8 mouse cellular contexts compared by ENCODE assay signal in genomic region chr11:102469648-102470357, GRCm38 (mm10). TPM values are rescaled to one million over a fixed set of nuclear protein-coding genes. Genes with fewer than 3 reads are reported as not detected.
A peak's percentile ranks its signal among the peaks of the same experiment; 100 is the strongest.
DNase-seq lines count a peak whose midpoint lies in the region; ATAC-seq and TF ChIP-seq lines count a peak whose summit lies in the region.

Gene Itga2b, minus strand, starts transcription at chr11:102470122.

- no peak for TF ChIP-seq CTCF in G1E (IDR thresholded peaks at IDR 0.05; ENCODE audit: low read depth, low read length)

- DNase-seq in G1E (ENCODE audit: low spot score): peak; percentile 68
- peak; percentile 55 for DNase-seq in c-Kit-positive CD71-positive TER-119-positive erythroid progenitor cells, embryonic 14.5 days (ENCODE audit: low spot score)
- DNase-seq in liver, embryonic 13.5 days: peak; percentile 66
- no peak for DNase-seq in thymus, adult 18-20 months
- no peak for DNase-seq in spleen, postnatal 36 days (ENCODE audit: low spot score in 2 of 2)
- no peak for DNase-seq in cerebellum, postnatal 36 days

- 75% methylated on average over 11 of the region's 11 CpGs for WGBS in hindbrain, embryonic 15.5 days
- WGBS in hindbrain, embryonic 12.5 days: 74% methylated on average over 11 of the region's 11 CpGs
- WGBS in liver, embryonic 13.5 days (ENCODE audit: insufficient replicate concordance): 10% methylated on average over 11 of the region's 11 CpGs

- 0 out of 2 replicates have a peak, but pooled peaks cover 3% of the 10 kb centered on the region for H3K36me3 ChIP-seq in hindbrain, embryonic 15.5 days
- H3K36me3 ChIP-seq in hindbrain, embryonic 12.5 days: peaks cover 6% of the 10 kb centered on the region; the same call in 1 of the 2 replicates
- H3K36me3 ChIP-seq in G1E (replicated peaks): peaks cover 23% of the 10 kb centered on the region
- H3K36me3 ChIP-seq in liver, embryonic 13.5 days: no peaks in the 10 kb centered on the region

- H3K4me1 ChIP-seq in hindbrain, embryonic 15.5 days (replicated peaks): peaks cover 26% of the 10 kb centered on the region
- H3K4me1 ChIP-seq in hindbrain, embryonic 12.5 days: peaks cover 17% of the 10 kb centered on the region
- peaks cover 45% of the 10 kb centered on the region for H3K4me1 ChIP-seq in G1E (ENCODE audit: insufficient read depth, low read depth, low read length)
- peaks cover 62% of the 10 kb centered on the region for H3K4me1 ChIP-seq in liver, embryonic 13.5 days (replicated peaks)

- H3K9ac ChIP-seq in hindbrain, embryonic 15.5 days: no peak within 1 kb of the TSS
- no peak within 1 kb of the TSS for H3K9ac ChIP-seq in hindbrain, embryonic 12.5 days
- H3K9ac ChIP-seq in liver, embryonic 13.5 days: peak within 1 kb of the TSS; percentile 66

- no peaks in the 10 kb centered on the region for H3K9me3 ChIP-seq in hindbrain, embryonic 15.5 days
- H3K9me3 ChIP-seq in hindbrain, embryonic 12.5 days (replicated peaks): no peaks in the 10 kb centered on the region
- H3K9me3 ChIP-seq in G1E (replicated peaks): no peaks in the 10 kb centered on the region
- H3K9me3 ChIP-seq in liver, embryonic 13.5 days (replicated peaks): no peaks in the 10 kb centered on the region

- peaks cover 4% of the 10 kb centered on the region; the same call in 1 of the 2 replicates for H3K27me3 ChIP-seq in hindbrain, embryonic 15.5 days
- peaks cover 9% of the 10 kb centered on the region; the same call in 1 of the 2 replicates for H3K27me3 ChIP-seq in hindbrain, embryonic 12.5 days
- peaks cover 7% of the 10 kb centered on the region; the same call in 1 of the 2 replicates for H3K27me3 ChIP-seq in G1E (ENCODE audit: insufficient read depth, low read length)
- H3K27me3 ChIP-seq in liver, embryonic 13.5 days: 0 out of 2 replicates have a peak, but pooled peaks cover 2% of the 10 kb centered on the region

- H3K4me2 ChIP-seq in hindbrain, embryonic 15.5 days: no peak within 1 kb of the TSS
- H3K4me2 ChIP-seq in hindbrain, embryonic 12.5 days (replicated peaks): no peak within 1 kb of the TSS
- peak within 1 kb of the TSS; percentile 94 for H3K4me2 ChIP-seq in liver, embryonic 13.5 days

- ATAC-seq in hindbrain, embryonic 15.5 days (ENCODE audit: low FRiP score, low read depth): no peak
- no peak for ATAC-seq in hindbrain, embryonic 12.5 days (ENCODE audit: low FRiP score)
- peak; percentile 76 for ATAC-seq in G1E (ENCODE audit: extremely low read depth, insufficient number of reproducible peaks, low FRiP score, poor library complexity, severe bottlenecking)
- peak; percentile 80 for ATAC-seq in liver, embryonic 13.5 days (ENCODE audit: low read depth)

- no peak within 1 kb of the TSS for H3K27ac ChIP-seq in hindbrain, embryonic 15.5 days (replicated peaks)
- no peak within 1 kb of the TSS for H3K27ac ChIP-seq in hindbrain, embryonic 12.5 days
- peak within 1 kb of the TSS; percentile 87 for H3K27ac ChIP-seq in liver, embryonic 13.5 days

- H3K4me3 ChIP-seq in hindbrain, embryonic 15.5 days: no peak within 1 kb of the TSS
- no peak within 1 kb of the TSS for H3K4me3 ChIP-seq in hindbrain, embryonic 12.5 days
- peak within 1 kb of the TSS; percentile 63; the same call in 1 of the 2 replicates for H3K4me3 ChIP-seq in G1E (ENCODE audit: low read depth, low read length)
- peak within 1 kb of the TSS; percentile 44 for H3K4me3 ChIP-seq in liver, embryonic 13.5 days (replicated peaks)

RNA-seq across cellular contexts. Expression of gene Itga2b, which starts in this region (rescaled TPM):
- polyA plus RNA-seq in hindbrain, embryonic 15.5 days (2015; fragmentation: Nextera tagmentation; extraction: Ambion mirVana): 9.5 and 10.1 TPM in 2 replicates
- 7.1 and 8.5 TPM in 2 replicates for polyA plus RNA-seq in hindbrain, embryonic 12.5 days (2016; fragmentation: Nextera tagmentation; extraction: Ambion mirVana)
- total RNA-seq in G1E (2014; fragmentation: Nextera tagmentation): 27.3 and 37.6 TPM in 2 replicates
- 72.3 and 76.1 TPM in 2 replicates for total RNA-seq in G1E (2017)
- 23.5 and 27.8 TPM in 2 replicates for polyA plus RNA-seq in G1E (2012)
- polyA plus RNA-seq in liver, embryonic 13.5 days (2015; fragmentation: Nextera tagmentation; extraction: Ambion mirVana): 41.8 and 45.1 TPM in 2 replicates

Comparison
In these comparisons a context has a peak if more than half of its experiments do, and no peak if none do; other contexts are left out.
1. ATAC-seq: peak in G1E (single experiment) and liver, embryonic 13.5 days (single experiment); none in hindbrain, embryonic 15.5 days (single experiment) and hindbrain, embryonic 12.5 days (single experiment).
2. H3K4me3 ChIP-seq: peak in G1E (single experiment) and liver, embryonic 13.5 days (single experiment); none in hindbrain, embryonic 15.5 days (single experiment) and hindbrain, embryonic 12.5 days (single experiment).
3. DNase-seq: peak in G1E (single experiment), c-Kit-positive CD71-positive TER-119-positive erythroid progenitor cells, embryonic 14.5 days (single experiment) and liver, embryonic 13.5 days (single experiment); none in thymus, adult 18-20 months (0 of 2), spleen, postnatal 36 days (0 of 2) and cerebellum, postnatal 36 days (0 of 2).